Mouse (Mus musculus): ENCODE results near the gene Rabgef1.

GRCm38 (mm10) chr5:130205441-130206023 is 33.9 kb downstream of the Rabgef1 start:
- TF ChIP-seq GATA1 (IDR thresholded peaks at IDR 0.05; ENCODE audit: low read length) (no peak), TAL1 (IDR thresholded peaks at IDR 0.05; ENCODE audit: low read length) (no peak)
